Mouse (Mus musculus): ENCODE measurements around the gene Tpr. TPM values are rescaled to one million over a fixed set of nuclear protein-coding genes. Genes with fewer than 3 reads are reported as not detected.

Tpr gene
- polyA plus RNA-seq, 1 experiment from 2014 or later: 180 TPM

GRCm38 (mm10) chr1:150472525-150472924 lies 79.9 kb downstream of the Tpr start:
- DNase-seq (ENCODE audit: low spot score, missing footprints) (no peak), ATAC-seq (ENCODE audit: low FRiP score) (no peak)
- no peaks in the 10 kb centered on the region for H3K9me3 ChIP-seq (ENCODE audit: control insufficient read depth, low read length)
- no peaks in the 10 kb centered on the region for H3K4me1 ChIP-seq (ENCODE audit: control insufficient read depth, insufficient read depth, low read length)
- H3K9ac ChIP-seq (ENCODE audit: low read length): no peak overlapping the region
- H3K4me3 ChIP-seq (ENCODE audit: low read depth, low read length): no peak overlapping the region
- H3K4me2 ChIP-seq: no peak overlapping the region
- no peak overlapping the region for H3K27ac ChIP-seq (ENCODE audit: low read depth, low read length)
- WGBS: 89% methylated on average over 7 of the region's 7 CpGs
- no peaks in the 10 kb centered on the region for H3K27me3 ChIP-seq (ENCODE audit: control insufficient read depth, insufficient read depth, low read length)
- H3K36me3 ChIP-seq (ENCODE audit: control insufficient read depth, insufficient read depth, low read length): no peaks in the 10 kb centered on the region

DNA sequence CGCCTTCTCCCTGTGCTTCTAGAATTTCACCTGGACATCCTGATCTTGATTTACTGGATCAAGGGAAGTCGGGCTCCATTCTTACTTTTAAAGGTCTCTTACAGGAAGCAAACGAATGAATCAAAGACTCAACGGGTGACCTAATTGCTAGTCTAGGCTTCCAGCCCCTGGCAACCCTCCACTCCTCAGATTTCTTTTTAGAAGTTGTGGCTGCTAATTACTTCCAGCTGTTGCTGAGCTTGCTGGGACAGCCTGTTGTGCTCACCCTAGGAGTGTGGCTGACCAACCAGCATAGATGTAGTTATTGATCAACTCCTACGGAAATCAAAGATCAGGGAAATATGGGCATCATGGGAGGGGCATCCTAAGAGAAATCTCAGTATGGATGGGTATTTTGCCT lies 88.0 kb downstream of the Tpr start:
- H3K27ac ChIP-seq (ENCODE audit: low read depth, low read length): no peak overlapping the region
- no peak for DNase-seq (ENCODE audit: low spot score, missing footprints)
- WGBS: 73% methylated on average over 5 of the region's 5 CpGs

GRCm38 (mm10) chr1:150489148-150489547 lies 96.5 kb downstream of the Tpr start:
- Histone ChIP-seq H3K9me3 (ENCODE audit: control insufficient read depth, low read length) (no peaks in the 10 kb centered on the region), H3K27me3 (ENCODE audit: control insufficient read depth, insufficient read depth, low read length) (no peaks in the 10 kb centered on the region), H3K9ac (ENCODE audit: low read length) (no peak overlapping the region), H3K4me3 (ENCODE audit: low read depth, low read length) (no peak overlapping the region), H3K36me3 (ENCODE audit: control insufficient read depth, insufficient read depth, low read length) (no peaks in the 10 kb centered on the region), H3K4me1 (ENCODE audit: control insufficient read depth, insufficient read depth, low read length) (no peaks in the 10 kb centered on the region), H3K27ac (ENCODE audit: low read depth, low read length) (no peak overlapping the region), H3K4me2 (no peak overlapping the region)
- DNase-seq (ENCODE audit: low spot score, missing footprints) (no peak), ATAC-seq (ENCODE audit: low FRiP score) (no peak)
- WGBS: 90% methylated on average over 2 of the region's 2 CpGs

More for the DNA sequence above, 88.0 kb downstream of the Tpr start:
- no peak overlapping the region for H3K4me2 ChIP-seq
- no peaks in the 10 kb centered on the region for H3K36me3 ChIP-seq (ENCODE audit: control insufficient read depth, insufficient read depth, low read length)
- no peaks in the 10 kb centered on the region for H3K4me1 ChIP-seq (ENCODE audit: control insufficient read depth, insufficient read depth, low read length)
- no peaks in the 10 kb centered on the region for H3K27me3 ChIP-seq (ENCODE audit: control insufficient read depth, insufficient read depth, low read length)
- H3K4me3 ChIP-seq (ENCODE audit: low read depth, low read length): no peak overlapping the region
- no peak overlapping the region for H3K9ac ChIP-seq (ENCODE audit: low read length)
- no peak for ATAC-seq (ENCODE audit: low FRiP score)
- H3K9me3 ChIP-seq (ENCODE audit: control insufficient read depth, low read length): no peaks in the 10 kb centered on the region; the same call in 1 of the 2 replicates

DNA sequence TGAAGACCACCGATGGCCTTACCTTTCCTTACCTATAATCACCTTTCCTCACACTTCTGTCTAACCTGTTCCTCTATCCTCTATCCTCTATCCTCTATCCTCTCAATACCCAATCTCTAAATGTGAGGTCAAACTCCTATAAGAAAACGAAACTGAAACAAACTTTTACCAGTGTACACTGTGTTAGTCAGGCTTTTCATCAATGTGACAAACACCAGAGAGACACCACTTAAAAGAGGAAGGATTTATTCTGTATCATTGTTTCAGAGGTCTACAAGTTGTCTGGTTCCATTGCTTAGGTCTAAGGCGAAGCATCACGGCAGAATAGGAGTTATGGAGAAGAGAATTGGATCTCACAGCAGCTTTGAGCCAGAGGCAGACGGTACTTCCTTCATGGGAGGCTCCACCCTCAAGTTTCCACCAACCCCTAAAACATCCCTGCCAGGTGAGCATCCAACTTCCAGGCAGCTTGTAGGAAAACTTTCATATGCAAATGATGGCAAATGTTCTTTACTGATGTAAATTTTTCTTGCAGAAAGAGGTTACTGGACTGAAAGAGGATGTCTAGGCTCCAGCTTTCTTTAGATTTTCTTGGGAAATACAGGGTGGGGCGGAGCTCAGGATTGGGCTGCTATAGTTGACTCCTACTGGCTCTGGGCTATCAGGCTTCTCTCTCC lies 104.1 kb downstream of the Tpr start:
- Histone ChIP-seq H3K36me3 (ENCODE audit: control insufficient read depth, insufficient read depth, low read length) (no peaks in the 10 kb centered on the region), H3K9me3 (ENCODE audit: control insufficient read depth, low read length) (no peaks in the 10 kb centered on the region), H3K27ac (ENCODE audit: low read depth, low read length) (no peak overlapping the region), H3K4me2 (no peak overlapping the region), H3K4me1 (ENCODE audit: control insufficient read depth, insufficient read depth, low read length) (no peaks in the 10 kb centered on the region), H3K9ac (ENCODE audit: low read length) (no peak overlapping the region), H3K27me3 (ENCODE audit: control insufficient read depth, insufficient read depth, low read length) (no peaks in the 10 kb centered on the region), H3K4me3 (ENCODE audit: low read depth, low read length) (no peak overlapping the region)
- ATAC-seq (ENCODE audit: low FRiP score): no peak
- 82% methylated on average over 6 of the region's 6 CpGs for WGBS
- no peak for DNase-seq (ENCODE audit: low spot score, missing footprints)

GRCm38 (mm10) chr1:150497690-150498089 lies 105.1 kb downstream of the Tpr start:
- Histone ChIP-seq H3K4me2 (no peak overlapping the region), H3K36me3 (ENCODE audit: control insufficient read depth, insufficient read depth, low read length) (no peaks in the 10 kb centered on the region), H3K4me1 (ENCODE audit: control insufficient read depth, insufficient read depth, low read length) (no peaks in the 10 kb centered on the region), H3K4me3 (ENCODE audit: low read depth, low read length) (no peak overlapping the region), H3K9me3 (ENCODE audit: control insufficient read depth, low read length) (no peaks in the 10 kb centered on the region), H3K27ac (ENCODE audit: low read depth, low read length) (no peak overlapping the region), H3K27me3 (ENCODE audit: control insufficient read depth, insufficient read depth, low read length) (no peaks in the 10 kb centered on the region), H3K9ac (ENCODE audit: low read length) (no peak overlapping the region)
- no peak for ATAC-seq (ENCODE audit: low FRiP score)
- 73% methylated on average over 2 of the region's 2 CpGs for WGBS
- DNase-seq (ENCODE audit: low spot score, missing footprints): no peak

GRCm38 (mm10) chr1:150498177-150498576 lies 105.5 kb downstream of the Tpr start:
- Histone ChIP-seq H3K4me3 (ENCODE audit: low read depth, low read length) (no peak overlapping the region), H3K27ac (ENCODE audit: low read depth, low read length) (no peak overlapping the region), H3K9me3 (ENCODE audit: control insufficient read depth, low read length) (no peaks in the 10 kb centered on the region), H3K4me1 (ENCODE audit: control insufficient read depth, insufficient read depth, low read length) (no peaks in the 10 kb centered on the region), H3K36me3 (ENCODE audit: control insufficient read depth, insufficient read depth, low read length) (no peaks in the 10 kb centered on the region), H3K27me3 (ENCODE audit: control insufficient read depth, insufficient read depth, low read length) (no peaks in the 10 kb centered on the region), H3K9ac (ENCODE audit: low read length) (no peak overlapping the region), H3K4me2 (no peak overlapping the region)
- DNase-seq (ENCODE audit: low spot score, missing footprints) (no peak), ATAC-seq (ENCODE audit: low FRiP score) (no peak)
- 87% methylated on average over 2 of the region's 2 CpGs for WGBS

Other genes starting within 250 kb of the Tpr start
- not detected in 2 replicates for gene Pdc, start 73.4 kb upstream of the Tpr start, polyA plus RNA-seq (2014; fragmentation: Nextera tagmentation; extraction: Ambion mirVana)
- 36.2 and 40.5 TPM in 2 replicates for gene Odr4, start 242 bp downstream of the Tpr start, polyA plus RNA-seq (2014; fragmentation: Nextera tagmentation; extraction: Ambion mirVana)
- 0.55 and 0.59 TPM in 2 replicates for gene Prg4, start 73.3 kb downstream of the Tpr start, polyA plus RNA-seq (2014; fragmentation: Nextera tagmentation; extraction: Ambion mirVana)